Mouse (Mus musculus) urinary bladder, postnatal 4 days (tissue): ENCODE results near the gene Coro1b.

Experiments
- DNase-seq, 2 experiments: peaks; one replicate each; pipeline ENCODE4 v3.0.0; 2021 to 2022; ENCODE audit warnings: low spot score in 2 of 2

Gene Coro1b

GRCm38 (mm10) chr19:4142416-4143173 lies 5.8 kb upstream of the Coro1b start:
- DNase-seq = no peak

GRCm38 (mm10) chr19:4143759-4144268 lies 4.6 kb upstream of the Coro1b start, which contains the start of gene Cabp4:
Cabp4 (minus strand) TSS chr19:4144033.
- no peak for DNase-seq

GRCm38 (mm10) chr19:4144550-4145498 lies 3.6 kb upstream of the Coro1b start:
- DNase-seq = no peak

GRCm38 (mm10) chr19:4145936-4146335 lies 2.5 kb upstream of the Coro1b start:
- no peak for DNase-seq

GRCm38 (mm10) chr19:4146366-4147021 lies 1.9 kb upstream of the Coro1b start:
- DNase-seq = no peak

- DNase-seq = no peak
These were observed 1.4 kb upstream of the Coro1b start for GRCm38 (mm10) chr19:4147022-4147405.

GRCm38 (mm10) chr19:4147782-4148490 lies 483 bp upstream of the Coro1b start:
- DNase-seq = no peak

- DNase-seq = no peak
These were observed 400 bp downstream of the Coro1b start for GRCm38 (mm10) chr19:4148819-4149218.

- DNase-seq = no peak
These were observed 864 bp downstream of the Coro1b start for GRCm38 (mm10) chr19:4149283-4149682.

GRCm38 (mm10) chr19:4149764-4150461 lies 1.5 kb downstream of the Coro1b start:
- DNase-seq = no peak

GRCm38 (mm10) chr19:4150567-4151487 lies 2.4 kb downstream of the Coro1b start:
- no peak for DNase-seq

GRCm38 (mm10) chr19:4151488-4151860 lies 3.1 kb downstream of the Coro1b start:
- no peak for DNase-seq

GRCm38 (mm10) chr19:4151898-4152297 lies 3.5 kb downstream of the Coro1b start:
- DNase-seq = no peak

GRCm38 (mm10) chr19:4152445-4153231 lies 4.2 kb downstream of the Coro1b start:
- DNase-seq = no peak

- DNase-seq = no peak
These were observed 4.8 kb downstream of the Coro1b start, which contains the start of gene Ptprcap for GRCm38 (mm10) chr19:4153232-4153654. Ptprcap (plus strand) TSS chr19:4153604.

GRCm38 (mm10) chr19:4154437-4155222 lies 6.2 kb downstream of the Coro1b start:
- no peak for DNase-seq

- DNase-seq = no peak
These were observed 7.0 kb downstream of the Coro1b start for GRCm38 (mm10) chr19:4155223-4156072.
